Mouse (Mus musculus) erythroblast, embryonic 14.5 days (primary cell): Measurements from ENCODE around the gene Fam13c. TPM values are rescaled to one million over a fixed set of nuclear protein-coding genes. Genes with fewer than 3 reads are reported as not detected.
"Not testable (repeated sequence)": the region's sequence is repeated elsewhere in the genome, so short reads cannot be mapped to it uniquely, and the experiment has no call there.

Experiments
- H3K27me3 ChIP-seq: 2 replicates; pipeline ENCODE4 v1.6.1; 2012; ENCODE audit warnings: inconsistent platforms; ENCODE audit not compliant: control insufficient read depth
- H3K36me3 ChIP-seq: 2 replicates; pipeline ENCODE4 v1.6.1; 2012; ENCODE audit warnings: mild to moderate bottlenecking, inconsistent platforms; ENCODE audit not compliant: control insufficient read depth
- H3K4me1 ChIP-seq: 2 replicates; pipeline ENCODE4 v1.6.1; 2012; ENCODE audit warnings: inconsistent platforms; ENCODE audit not compliant: control insufficient read depth
- H3K4me3 ChIP-seq: replicated peaks from 2 replicates; pipeline ENCODE3; 2012; ENCODE audit warnings: moderate library complexity, mild to moderate bottlenecking, inconsistent platforms
- H3K9me3 ChIP-seq: 2 replicates; pipeline ENCODE4 v1.6.1; 2012; ENCODE audit warnings: low read length, inconsistent platforms, mixed read lengths; ENCODE audit not compliant: control insufficient read depth
- GATA1 ChIP-seq: IDR thresholded peaks from 2 replicates; pipeline ENCODE4 v1.6.1; 2012; ENCODE audit warnings: low read length, inconsistent platforms, mixed read lengths
- TAL1 ChIP-seq: IDR thresholded peaks from 3 replicates; pipeline ENCODE4 v1.6.1; 2012; ENCODE audit warnings: low read length, inconsistent platforms, mixed read lengths
- polyA plus RNA-seq: library from polyadenylated mRNA; stranded (reverse); fragments of >175 nt; gene quantifications from 2 replicates; pipeline ENCODE4 v1.2.3, GENCODE M21; 2012

The Fam13c gene
- polyA plus RNA-seq, 1 experiment = not detected

DNA sequence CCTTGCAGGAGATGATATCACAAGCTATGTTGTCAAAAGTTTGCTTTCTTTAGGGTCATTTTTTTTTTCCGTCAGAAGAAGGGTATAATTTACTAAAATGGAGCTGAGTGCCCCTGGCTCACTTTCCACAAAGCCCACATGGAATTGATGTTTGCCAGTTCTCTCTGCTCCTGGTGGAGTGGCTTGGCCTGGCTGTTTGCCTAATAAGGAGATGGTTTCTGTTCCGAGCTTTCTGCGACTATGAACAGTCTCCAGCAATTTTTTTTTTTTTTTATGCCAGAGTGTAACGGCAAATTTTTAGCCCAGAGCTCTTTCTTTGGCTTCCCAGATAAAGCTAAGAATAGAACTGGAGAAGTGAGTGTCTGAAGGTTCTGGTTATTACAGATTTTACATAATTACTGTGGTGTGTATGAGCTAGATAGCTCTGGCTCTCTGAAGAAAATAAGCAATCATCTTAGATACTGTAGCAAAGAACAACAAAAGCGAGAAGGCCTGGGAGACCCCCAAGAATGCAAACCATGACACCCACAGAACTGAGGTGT lies 12.1 kb upstream of the Fam13c start:
- H3K4me3 ChIP-seq = no peak overlapping the region
- TF ChIP-seq TAL1 (no peak), GATA1 (no peak)
- no peaks in the 10 kb centered on the region for H3K36me3 ChIP-seq
- no peaks in the 10 kb centered on the region for H3K4me1 ChIP-seq
- H3K9me3 ChIP-seq = peaks cover 40% of the 10 kb centered on the region
- H3K27me3 ChIP-seq = no peaks in the 10 kb centered on the region

DNA sequence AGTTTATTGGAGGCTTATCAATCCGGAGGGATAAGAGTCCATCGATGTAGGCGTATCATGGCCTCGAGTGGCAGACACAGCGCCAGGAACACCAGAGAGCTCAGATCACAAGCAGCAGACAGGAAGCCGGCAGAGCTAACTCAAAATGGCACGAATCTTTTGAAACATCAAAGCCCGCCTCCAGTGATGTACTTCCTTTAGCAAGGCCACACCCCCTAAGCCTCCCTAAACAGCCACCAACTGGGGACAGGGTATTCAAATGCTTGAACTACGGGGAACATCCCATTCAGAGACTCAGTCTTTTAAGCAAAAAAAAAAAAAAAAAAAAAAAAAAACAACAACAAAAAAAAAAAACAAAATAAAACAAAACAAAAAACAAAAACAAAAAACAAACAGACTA lies 10.9 kb upstream of the Fam13c start:
- Histone ChIP-seq H3K27me3 (no peaks in the 10 kb centered on the region), H3K36me3 (no peaks in the 10 kb centered on the region), H3K4me3 (no peak overlapping the region), H3K9me3 (peaks cover 43% of the 10 kb centered on the region), H3K4me1 (no peaks in the 10 kb centered on the region)
- TF ChIP-seq GATA1 = no peak

DNA sequence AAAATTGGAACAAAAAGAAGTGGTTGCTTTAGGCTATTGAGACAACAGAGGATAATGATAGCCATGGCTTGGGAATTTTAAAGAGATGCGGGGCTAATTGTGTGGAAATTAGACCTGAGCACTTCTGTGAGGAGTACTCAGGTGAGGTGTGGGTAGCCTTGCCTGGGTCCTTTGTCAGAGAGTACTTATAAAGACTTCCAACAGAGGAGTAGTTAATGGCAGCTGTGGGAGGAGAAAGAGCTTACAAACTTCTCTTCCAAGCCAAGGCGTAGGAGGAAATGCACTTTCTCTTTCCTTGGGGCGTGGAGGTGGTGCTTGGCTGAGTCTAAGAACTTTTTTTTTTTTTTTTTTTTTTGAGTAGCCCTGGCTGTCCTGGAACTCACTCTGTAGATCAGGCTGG lies 6.9 kb upstream of the Fam13c start:
- H3K4me3 ChIP-seq = no peak overlapping the region

DNA sequence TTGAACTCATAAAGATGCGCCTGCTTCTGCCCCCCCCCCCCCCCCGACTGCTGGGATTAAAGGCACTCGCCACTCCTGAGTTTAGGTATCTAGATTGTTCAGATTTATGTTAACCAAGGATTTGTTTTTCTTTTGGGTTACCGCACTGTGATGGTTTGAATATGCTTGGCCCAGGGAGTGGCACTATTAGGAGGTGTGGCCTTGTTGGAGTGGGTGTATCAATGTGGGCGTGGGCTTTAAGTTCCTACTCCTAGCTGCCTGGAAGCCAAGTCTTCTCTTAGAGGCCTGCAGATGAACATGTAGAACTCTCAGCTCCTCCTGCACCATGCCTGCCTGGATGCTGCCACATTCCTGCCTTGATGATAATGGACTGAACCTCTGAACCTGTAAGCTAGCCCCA lies 6.5 kb upstream of the Fam13c start:
- H3K27me3 ChIP-seq, H3K4me1 ChIP-seq, H3K36me3 ChIP-seq, H3K4me3 ChIP-seq: not testable (repeated sequence)
- H3K9me3 ChIP-seq = peaks cover 34% of the 10 kb centered on the region

More for the DNA sequence above, 6.9 kb upstream of the Fam13c start:
- Histone ChIP-seq H3K9me3 (peaks cover 34% of the 10 kb centered on the region), H3K36me3 (no peaks in the 10 kb centered on the region), H3K27me3 (no peaks in the 10 kb centered on the region), H3K4me1 (no peaks in the 10 kb centered on the region)
- no peak for TF ChIP-seq TAL1
- TF ChIP-seq GATA1 = no peak

DNA sequence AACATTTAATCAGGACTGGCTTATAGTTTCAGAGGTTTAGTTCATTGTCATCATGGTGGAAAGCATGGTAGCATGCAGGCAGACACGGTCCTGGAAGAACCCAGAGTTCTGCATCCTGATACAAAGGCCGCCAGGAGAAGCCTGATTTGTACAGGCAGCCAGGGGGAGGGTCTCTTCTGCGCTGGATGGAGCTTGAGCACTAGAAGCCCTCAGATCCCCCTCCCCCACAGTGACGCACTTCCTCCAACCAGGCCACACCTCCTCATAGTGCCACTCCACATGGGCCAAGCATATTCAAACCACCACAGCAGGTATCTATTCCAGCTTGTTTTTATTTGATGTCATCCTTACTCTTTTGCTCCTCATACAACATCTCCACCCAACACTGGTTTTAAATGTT lies 3.6 kb upstream of the Fam13c start:
- no peak overlapping the region for H3K4me3 ChIP-seq
- peaks cover 12% of the 10 kb centered on the region for H3K9me3 ChIP-seq
- TF ChIP-seq GATA1 (no peak), TAL1 (no peak)
- H3K27me3 ChIP-seq = peaks cover 12% of the 10 kb centered on the region
- no peaks in the 10 kb centered on the region for H3K36me3 ChIP-seq
- H3K4me1 ChIP-seq = no peaks in the 10 kb centered on the region

DNA sequence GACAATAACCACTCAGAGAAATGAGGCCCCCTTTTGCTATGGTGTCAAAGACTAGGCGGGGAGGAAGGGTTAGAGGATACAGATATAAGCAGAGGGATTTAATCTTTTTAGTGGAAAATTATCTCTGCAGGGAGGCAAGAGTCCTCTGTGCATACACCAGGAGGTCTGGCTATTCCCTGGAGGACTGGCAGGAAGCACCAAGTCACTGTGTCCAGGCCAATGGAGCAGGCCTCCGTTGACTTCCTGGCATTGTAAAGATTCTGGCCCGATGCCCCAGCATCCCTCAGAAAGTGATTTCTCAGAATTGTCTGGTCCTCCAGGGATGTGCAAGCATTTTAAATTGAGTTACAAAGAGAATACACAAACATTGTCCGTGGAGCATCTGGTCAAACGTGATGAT lies 3.0 kb upstream of the Fam13c start:
- Histone ChIP-seq H3K9me3 (peaks cover 11% of the 10 kb centered on the region), H3K4me3 (no peak overlapping the region), H3K36me3 (no peaks in the 10 kb centered on the region), H3K27me3 (peaks cover 12% of the 10 kb centered on the region), H3K4me1 (no peaks in the 10 kb centered on the region)
- TF ChIP-seq GATA1 (no peak), TAL1 (no peak)

DNA sequence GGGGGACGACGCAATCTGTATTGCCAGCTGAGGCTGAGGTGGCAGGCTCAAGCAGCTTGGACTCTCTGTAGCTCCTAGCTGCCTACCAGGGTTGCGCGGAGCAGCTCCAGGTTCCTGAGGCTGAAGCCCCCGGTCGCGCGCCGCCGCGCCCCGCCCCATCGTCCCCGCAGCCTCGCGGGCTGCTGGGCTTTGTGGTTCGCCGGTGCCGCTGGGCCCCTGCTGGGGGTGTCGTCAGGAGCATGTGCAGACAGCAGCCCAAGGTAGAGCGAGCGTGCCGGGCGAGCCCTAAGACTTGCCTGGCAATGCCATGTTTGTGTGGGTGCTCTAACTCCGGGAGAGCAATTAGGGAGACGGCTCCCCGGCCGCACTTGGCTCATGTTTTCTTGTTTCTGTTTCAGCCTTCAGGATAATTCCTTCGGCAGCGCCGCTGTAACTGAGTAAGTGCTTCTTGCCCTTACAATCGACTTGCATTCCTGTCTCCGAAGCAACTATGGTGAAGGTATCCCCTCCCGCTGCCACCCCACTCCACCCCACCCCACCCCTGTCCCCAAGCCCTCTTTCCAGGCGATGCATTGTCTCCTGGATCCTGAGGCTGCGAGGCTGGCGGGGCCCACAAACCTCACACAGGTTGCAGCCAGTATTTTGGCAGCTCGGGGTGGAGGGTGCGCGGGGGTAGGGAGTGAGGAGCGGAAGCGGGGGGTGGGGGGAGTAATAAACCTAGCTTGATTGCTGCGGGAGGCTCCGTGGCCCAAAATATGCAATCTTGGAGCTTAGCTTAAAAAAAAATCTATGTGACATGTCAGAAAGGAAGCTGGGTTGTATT lies 569 bp downstream of the Fam13c start:
- peak overlapping the region; percentile 33 for H3K4me3 ChIP-seq
- peaks cover 10% of the 10 kb centered on the region for H3K9me3 ChIP-seq
- peaks cover 12% of the 10 kb centered on the region for H3K27me3 ChIP-seq
- H3K4me1 ChIP-seq = no peaks in the 10 kb centered on the region
- TF ChIP-seq TAL1 (no peak), GATA1 (no peak)
- H3K36me3 ChIP-seq = no peaks in the 10 kb centered on the region

DNA sequence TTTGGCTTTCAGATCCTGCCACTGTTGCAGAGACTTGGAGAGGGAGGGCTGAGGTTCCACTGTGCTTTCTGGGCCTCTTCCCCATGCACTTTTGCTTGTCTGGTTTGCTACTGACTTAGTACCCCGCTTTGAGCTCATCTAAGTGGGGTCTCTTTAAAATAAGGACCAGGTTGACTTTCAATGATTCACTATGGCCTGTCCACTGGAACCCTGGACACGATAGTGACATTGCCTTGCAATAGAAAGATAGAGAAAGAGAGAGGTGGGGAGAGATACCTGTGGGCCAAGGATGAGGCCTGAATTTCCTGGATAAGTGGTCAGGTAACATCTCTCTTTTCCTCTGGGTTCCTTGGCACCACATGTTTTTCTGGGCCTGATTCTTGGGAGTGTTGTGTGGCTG lies 1.9 kb downstream of the Fam13c start:
- no peak for TF ChIP-seq TAL1
- no peak for TF ChIP-seq GATA1
- H3K4me3 ChIP-seq = no peak overlapping the region
- no peaks in the 10 kb centered on the region for H3K36me3 ChIP-seq
- H3K27me3 ChIP-seq = peaks cover 12% of the 10 kb centered on the region
- peaks cover 12% of the 10 kb centered on the region for H3K9me3 ChIP-seq
- no peaks in the 10 kb centered on the region for H3K4me1 ChIP-seq

- Histone ChIP-seq H3K27me3 (peaks cover 12% of the 10 kb centered on the region), H3K4me3 (no peak overlapping the region), H3K36me3 (no peaks in the 10 kb centered on the region), H3K9me3 (peaks cover 13% of the 10 kb centered on the region), H3K4me1 (no peaks in the 10 kb centered on the region)
- TF ChIP-seq GATA1 (no peak), TAL1 (no peak)
Measured at GRCm38 (mm10) chr10:70442623-70443022, 2.3 kb downstream of the Fam13c start.

GRCm38 (mm10) chr10:70447787-70448186 lies 7.5 kb downstream of the Fam13c start:
- H3K4me3 ChIP-seq = no peak overlapping the region
- TF ChIP-seq TAL1 (no peak), GATA1 (no peak)
- no peaks in the 10 kb centered on the region for H3K36me3 ChIP-seq
- H3K9me3 ChIP-seq = peaks cover 36% of the 10 kb centered on the region
- no peaks in the 10 kb centered on the region for H3K4me1 ChIP-seq
- no peaks in the 10 kb centered on the region for H3K27me3 ChIP-seq
